Comparison of ENCODE assay signal across 8 mouse cellular contexts in genomic region chr13:23761871-23762821, GRCm38 (mm10). TPM values are rescaled to one million over a fixed set of nuclear protein-coding genes. Genes with fewer than 3 reads are reported as not detected.
A peak's percentile ranks its signal among the peaks of the same experiment; 100 is the strongest.
DNase-seq lines count a peak whose midpoint lies in the region; ATAC-seq and TF ChIP-seq lines count a peak whose summit lies in the region.
"Not testable (repeated sequence)": the region's sequence is repeated elsewhere in the genome, so short reads cannot be mapped to it uniquely, and the experiment has no call there.

TSS of gene Hist1h3a (minus strand) at chr13:23762386.

- not testable (repeated sequence) for H3K36me3 ChIP-seq in hindbrain, postnatal 0 days (ENCODE audit: insufficient read depth, low read length)

- H3K4me2 ChIP-seq in hindbrain, postnatal 0 days (ENCODE audit: low read depth, low read length) = peak within 1 kb of the TSS; percentile 84

- ATAC-seq in hindbrain, postnatal 0 days = peak; percentile 78

- not testable (repeated sequence) for H3K4me1 ChIP-seq in hindbrain, postnatal 0 days (ENCODE audit: insufficient read depth, low read length)

- H3K27me3 ChIP-seq in hindbrain, postnatal 0 days (ENCODE audit: insufficient read depth, low read length) = not testable (repeated sequence)

- peak within 1 kb of the TSS; percentile 25 for H3K9ac ChIP-seq in hindbrain, postnatal 0 days (replicated peaks; ENCODE audit: low read length)

- TF ChIP-seq CTCF in hindbrain, postnatal 0 days (IDR thresholded peaks at IDR 0.05; ENCODE audit: low read depth) = not testable (repeated sequence)

- DNase-seq in R1 (ENCODE audit: low read depth, low spot score) = peak; percentile 95
- peak; percentile 42 to 70 for DNase-seq in cerebellum, postnatal 36 days
- DNase-seq in gastrocnemius, adult 18-20 months (ENCODE audit: low spot score) = peak; percentile 32
- peak; percentile 89 for DNase-seq in hindbrain, postnatal 0 days (ENCODE audit: low spot score)
- DNase-seq in left cerebral cortex, adult 18-20 months (ENCODE audit: low spot score in 2 of 2) = peak; percentile 50 to 53
- peak; percentile 65 to 74 for DNase-seq in lung, postnatal 4 days
- peak; percentile 70 for DNase-seq in right cerebral cortex, adult 18-20 months
- peak; percentile 42 for DNase-seq in urinary bladder, adult 2 months (ENCODE audit: low spot score)

- peak within 1 kb of the TSS; percentile 89 for H3K27ac ChIP-seq in hindbrain, postnatal 0 days

- not testable (repeated sequence) for H3K9me3 ChIP-seq in hindbrain, postnatal 0 days (ENCODE audit: low read length)

- WGBS in hindbrain, postnatal 0 days = under 1% methylated on average over 25 of the region's 52 CpGs

- peak within 1 kb of the TSS; percentile 55 for H3K4me3 ChIP-seq in hindbrain, postnatal 0 days (ENCODE audit: low read length)

RNA-seq across cellular contexts. Expression of gene Hist1h3a, which starts in this region (rescaled TPM):
- 1 to 10 TPM; 5.1 to 5.3 TPM for total RNA-seq in gastrocnemius, adult 18-20 months (2021)
- 2,055 and 2,536 TPM in 2 replicates for total RNA-seq in hindbrain, postnatal 0 days (2014; rRNA removed)
- 1.5 and 2.1 TPM in 2 replicates for polyA plus RNA-seq in hindbrain, postnatal 0 days (2015; fragmentation: Nextera tagmentation; extraction: Ambion mirVana)
- 10 to 100 TPM; 42.3 to 45.0 TPM for total RNA-seq in left cerebral cortex, adult 18-20 months (2021)
- polyA plus RNA-seq in urinary bladder, adult 2 months (2012; rRNA removed) = 0.34 and 0.66 TPM in 2 replicates

Comparison
In these comparisons a context has a peak if more than half of its experiments do, and no peak if none do; other contexts are left out.
1. Peak in every context shown above with its lines: DNase-seq, ATAC-seq, H3K4me3 ChIP-seq and H3K27ac ChIP-seq.
2. RNA of gene Hist1h3a (total RNA-seq): 2,055 to 2,536 TPM in hindbrain, postnatal 0 days; 42.3 to 45.0 TPM in left cerebral cortex, adult 18-20 months and 5.1 to 5.3 TPM in gastrocnemius, adult 18-20 months; every median in the first group is over 10 times any median in the second.
3. Peak in DNase-seq in urinary bladder, adult 2 months; RNA of the gene not detected or under 1 TPM.
4. DNase-seq: peak in every context shown above with its lines; median percentile 95 in R1; 89 in hindbrain, postnatal 0 days; 70 in right cerebral cortex, adult 18-20 months; 70 in lung, postnatal 4 days; 56 in cerebellum, postnatal 36 days; 52 in left cerebral cortex, adult 18-20 months; 42 in urinary bladder, adult 2 months; 32 in gastrocnemius, adult 18-20 months.